Mouse (Mus musculus) limb, embryonic 14.5 days (tissue): ENCODE results near the gene Itpkb. TPM values are rescaled to one million over a fixed set of nuclear protein-coding genes. Genes with fewer than 3 reads are reported as not detected.

Experiments
- ATAC-seq: fragments of 200-750 bp; cut with Nextera tagmentation; 2 replicates; pipeline ENCODE4 v1.8.0; 2017; ENCODE audit warnings: low read depth, moderate number of reproducible peaks, moderate TSS enrichment; ENCODE audit not compliant: low FRiP score
- DNase-seq: peaks from one replicate; pipeline ENCODE4 v3.0.0-alpha.2; 2015; ENCODE audit warnings: low spot score
- H3K27ac ChIP-seq: fragments of 300-500 bp; sonication (generic); replicated peaks from 2 replicates; pipeline ENCODE4 v1.5.1; 2014; ENCODE audit warnings: low read depth, mild to moderate bottlenecking, low read length, moderate library complexity, mixed read lengths
- H3K27me3 ChIP-seq: fragments of 300-500 bp; sonication (generic); 2 replicates; pipeline ENCODE4 v1.6.1; 2014; ENCODE audit warnings: low read length, mixed read lengths; ENCODE audit not compliant: control insufficient read depth, insufficient read depth
- H3K36me3 ChIP-seq: fragments of 300-500 bp; sonication (generic); 2 replicates; pipeline ENCODE4 v1.6.1; 2014; ENCODE audit warnings: mild to moderate bottlenecking, low read length, moderate library complexity, mixed read lengths; ENCODE audit not compliant: control insufficient read depth, insufficient read depth
- H3K4me1 ChIP-seq: fragments of 300-500 bp; sonication (generic); 2 replicates; pipeline ENCODE4 v1.6.1; 2014; ENCODE audit warnings: antibody characterized with exemption, low read length, mixed read lengths; ENCODE audit not compliant: control insufficient read depth, insufficient read depth
- H3K4me2 ChIP-seq: fragments of 300-500 bp; sonication (generic); replicated peaks from 2 replicates; pipeline ENCODE4 v1.6.1; 2014; ENCODE audit warnings: low read depth, mild to moderate bottlenecking, low read length, moderate library complexity; ENCODE audit not compliant: severe bottlenecking
- H3K4me3 ChIP-seq: fragments of 300-500 bp; sonication (generic); replicated peaks from 2 replicates; pipeline ENCODE4 v1.5.1; 2014; ENCODE audit warnings: low read length
- H3K9ac ChIP-seq: fragments of 300-500 bp; sonication (generic); 2 replicates; pipeline ENCODE4 v1.6.1; 2014; ENCODE audit warnings: mild to moderate bottlenecking, low read depth, low read length, moderate library complexity; ENCODE audit not compliant: severe bottlenecking
- H3K9me3 ChIP-seq: fragments of 300-500 bp; sonication (generic); 2 replicates; pipeline ENCODE4 v1.6.1; 2016; ENCODE audit warnings: low read length; ENCODE audit not compliant: control insufficient read depth
- POLR2A ChIP-seq: fragments of 200-500 bp; IDR thresholded peaks from 2 replicates; pipeline ENCODE4 v1.8.0; 2012; ENCODE audit warnings: inconsistent platforms, mild to moderate bottlenecking, moderate library complexity, borderline replicate concordance; ENCODE audit not compliant: insufficient read depth, insufficient read length; ENCODE audit errors: extremely low read depth
- WGBS: fragments of 180-500 bp; shearing (Covaris S2); extraction: QIAGEN DNeasy Blood & Tissue Kit; methylation state at CpG from one replicate; pipeline ENCODE4 v1.1.7; 2014; 5-methylcytosine and 5-hydroxymethylcytosine counted together
- polyA plus RNA-seq, 2 experiments: library from polyadenylated mRNA; depleted of rRNA in 1 of 2; stranded (reverse) in 1 of 2; unstranded in 1 of 2; fragments of >200 nt; fragmentation: Nextera tagmentation in 1 of 2; extraction: Ambion mirVana in 1 of 2; gene quantifications; 2 replicates each; pipeline versions ENCODE4 v1.2.1 to v1.2.3; 2012 to 2014

The Itpkb gene
- polyA plus RNA-seq, 2 experiments: 8.4 to 16.2 TPM

DNA sequence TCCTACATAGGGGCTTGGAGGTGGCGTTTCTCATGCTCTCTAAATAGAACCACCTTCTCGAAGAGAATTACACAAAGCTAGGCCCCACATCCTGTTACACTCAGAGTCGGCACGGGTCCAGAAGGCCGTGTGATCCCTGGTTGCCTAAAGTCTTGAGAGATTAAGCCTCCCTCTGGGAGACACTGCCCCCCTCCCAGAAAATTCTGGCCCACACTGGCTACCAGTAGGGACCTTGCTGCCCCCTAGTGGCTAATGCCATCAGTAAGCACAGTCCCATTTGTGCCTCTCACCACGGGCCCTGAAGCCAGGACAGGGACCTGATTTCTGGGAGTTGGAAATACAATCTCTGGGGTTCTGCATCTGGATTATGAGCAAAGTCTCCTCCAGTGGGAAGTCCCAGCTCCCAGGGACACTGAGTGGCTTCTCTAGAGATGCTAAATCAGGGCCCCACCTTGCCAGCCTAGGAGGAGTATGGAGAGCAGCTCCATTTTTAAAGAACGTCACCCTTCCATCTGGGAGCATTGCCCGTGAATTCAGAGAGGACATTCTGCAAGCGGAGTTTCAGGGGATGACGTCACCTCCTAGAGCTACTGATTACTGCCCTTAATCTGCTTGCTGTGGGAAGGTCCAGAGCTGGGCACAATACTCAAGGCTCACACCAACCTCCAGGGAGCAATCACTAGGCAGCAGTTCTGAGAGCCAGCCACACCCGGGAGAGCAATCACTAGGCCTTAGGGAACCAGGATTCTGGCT lies 92.0 kb downstream of the Itpkb start:
- Histone ChIP-seq H3K27ac (no peak overlapping the region), H3K36me3 (peaks cover 35% of the 10 kb centered on the region)

GRCm38 (mm10) chr1:180423008-180423639 lies 92.8 kb downstream of the Itpkb start:
- no peak for TF ChIP-seq POLR2A
- WGBS: 58% methylated on average over 14 of the region's 16 CpGs
- Histone ChIP-seq H3K4me1 (peaks cover 15% of the 10 kb centered on the region; the same call in 1 of the 2 replicates), H3K27me3 (no peaks in the 10 kb centered on the region), H3K27ac (no peak overlapping the region), H3K9ac (no peak overlapping the region), H3K4me2 (no peak overlapping the region), H3K36me3 (peaks cover 32% of the 10 kb centered on the region), H3K4me3 (no peak overlapping the region), H3K9me3 (no peaks in the 10 kb centered on the region)
- no peak for ATAC-seq
- DNase-seq: no peak

More for the DNA sequence above, 92.0 kb downstream of the Itpkb start:
- H3K9me3 ChIP-seq: no peaks in the 10 kb centered on the region
- peaks cover 11% of the 10 kb centered on the region; the same call in 1 of the 2 replicates for H3K4me1 ChIP-seq
- H3K9ac ChIP-seq: no peak overlapping the region
- ATAC-seq (peak; percentile 38; the same call in 1 of the 2 replicates), DNase-seq (peak; percentile 82)
- no peaks in the 10 kb centered on the region for H3K27me3 ChIP-seq
- WGBS: 37% methylated on average over 11 of the region's 11 CpGs
- no peak for TF ChIP-seq POLR2A
- H3K4me2 ChIP-seq: no peak overlapping the region
- H3K4me3 ChIP-seq: no peak overlapping the region

- peaks cover 25% of the 10 kb centered on the region for H3K36me3 ChIP-seq
- H3K9ac ChIP-seq: no peak overlapping the region
- peaks cover 17% of the 10 kb centered on the region; the same call in 1 of the 2 replicates for H3K4me1 ChIP-seq
- H3K4me3 ChIP-seq: no peak overlapping the region
- H3K27me3 ChIP-seq: no peaks in the 10 kb centered on the region
- no peak overlapping the region for H3K4me2 ChIP-seq
- no peak overlapping the region for H3K27ac ChIP-seq
- 69% methylated on average over 3 of the region's 3 CpGs for WGBS
- no peak for ATAC-seq
- DNase-seq: no peak
- H3K9me3 ChIP-seq: no peaks in the 10 kb centered on the region
- no peak for TF ChIP-seq POLR2A
Measured at GRCm38 (mm10) chr1:180423931-180424330, 93.6 kb downstream of the Itpkb start.

GRCm38 (mm10) chr1:180426405-180426804 lies 96.1 kb downstream of the Itpkb start:
- Histone ChIP-seq H3K4me1 (peaks cover 17% of the 10 kb centered on the region; the same call in 1 of the 2 replicates), H3K9ac (no peak overlapping the region), H3K9me3 (no peaks in the 10 kb centered on the region), H3K4me2 (no peak overlapping the region), H3K4me3 (no peak overlapping the region), H3K27me3 (no peaks in the 10 kb centered on the region), H3K36me3 (peaks cover 10% of the 10 kb centered on the region), H3K27ac (no peak overlapping the region)
- ATAC-seq (no peak), DNase-seq (no peak)
- TF ChIP-seq POLR2A: no peak
- WGBS: 70% methylated on average over 6 of the region's 6 CpGs

DNA sequence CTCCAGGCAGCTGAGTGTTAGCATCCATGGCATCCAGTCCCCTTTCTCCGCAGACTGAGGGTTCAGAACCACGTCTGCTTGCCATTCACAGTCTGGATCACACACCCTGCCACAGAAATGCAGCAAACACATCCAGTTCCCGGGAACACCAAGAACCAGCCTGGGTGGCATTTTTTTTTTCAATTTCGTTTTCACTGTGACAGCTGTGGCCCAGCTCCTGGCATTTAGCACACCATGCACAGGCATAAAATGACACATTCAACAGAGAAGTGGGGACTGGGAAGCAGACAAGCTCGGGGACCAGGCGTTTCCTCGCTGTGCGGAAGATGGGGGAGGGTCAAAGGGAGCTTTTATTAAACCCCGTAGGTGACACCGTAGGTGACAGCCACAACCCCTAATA lies 97.4 kb downstream of the Itpkb start:
- H3K4me2 ChIP-seq: peak overlapping the region; percentile 10; the same call in 1 of the 2 replicates

More for the DNA sequence above, 97.4 kb downstream of the Itpkb start:
- WGBS: 38% methylated on average over 10 of the region's 10 CpGs
- Histone ChIP-seq H3K4me1 (peaks cover 11% of the 10 kb centered on the region; the same call in 1 of the 2 replicates), H3K9ac (no peak overlapping the region; the same call in 1 of the 2 replicates), H3K36me3 (peaks cover 3% of the 10 kb centered on the region), H3K9me3 (no peaks in the 10 kb centered on the region), H3K27ac (no peak overlapping the region), H3K4me3 (no peak overlapping the region), H3K27me3 (no peaks in the 10 kb centered on the region)
- ATAC-seq (0 out of 2 replicates have a peak, but pooled peaks have one; percentile 45), DNase-seq (no peak)
- TF ChIP-seq POLR2A: no peak
